Mouse (Mus musculus) kidney, adult 2 months (tissue): ENCODE measurements around the gene Fam184b. TPM values are rescaled to one million over a fixed set of nuclear protein-coding genes. Genes with fewer than 3 reads are reported as not detected.

Experiments
- DNase-seq: peaks from one replicate; pipeline ENCODE4 v3.0.0; 2021
- H3K27ac ChIP-seq: fragments of 200-500 bp; 2 replicates; pipeline ENCODE4 v1.5.1; 2012; ENCODE audit warnings: low read depth, low read length, control low read depth, inconsistent platforms; ENCODE audit not compliant: insufficient read depth
- H3K27me3 ChIP-seq: fragments of 200-500 bp; replicated peaks from 2 replicates; pipeline ENCODE4 v1.6.1; 2012; ENCODE audit warnings: mild to moderate bottlenecking, moderate library complexity, low read length, inconsistent platforms; ENCODE audit not compliant: control insufficient read depth, insufficient read depth
- H3K36me3 ChIP-seq: fragments of 200-500 bp; 2 replicates; pipeline ENCODE4 v1.6.1; 2012; ENCODE audit warnings: mild to moderate bottlenecking, moderate library complexity, low read length, inconsistent platforms; ENCODE audit not compliant: control insufficient read depth, insufficient read depth
- H3K4me1 ChIP-seq: fragments of 200-500 bp; 2 replicates; pipeline ENCODE4 v1.6.1; 2011; ENCODE audit warnings: low read length; ENCODE audit not compliant: control insufficient read depth, insufficient read depth
- H3K4me3 ChIP-seq: fragments of 200-500 bp; 2 replicates; pipeline ENCODE4 v1.5.1; 2011; ENCODE audit warnings: mild to moderate bottlenecking, low read depth, low read length, control low read depth; ENCODE audit not compliant: insufficient read depth
- CTCF ChIP-seq: fragments of 200-500 bp; conservative IDR thresholded peaks from 2 replicates; pipeline ENCODE4 v1.5.1; 2011; ENCODE audit warnings: low read depth, mild to moderate bottlenecking, control low read depth, low read length, moderate library complexity, mixed read lengths; ENCODE audit not compliant: insufficient read depth, insufficient read length
- POLR2A ChIP-seq: fragments of 200-500 bp; IDR thresholded peaks from one replicate; pipeline ENCODE4 v1.6.1; 2011; ENCODE audit warnings: low read depth, low read length, control low read depth
- WGBS: fragments of 180-500 bp; shearing (Covaris S2); methylation state at CpG from one replicate; pipeline ENCODE4 v1.1.7; 2018; 5-methylcytosine and 5-hydroxymethylcytosine counted together
- polyA plus RNA-seq: library from polyadenylated mRNA; depleted of rRNA; stranded (reverse); fragments of >200 nt; gene quantifications from 2 replicates; pipeline ENCODE4 v1.2.3, GENCODE M21; 2012; rRNA removed

Fam184b gene
- polyA plus RNA-seq = 0.11 and 0.14 TPM in 2 replicates

- peak; percentile 51 for DNase-seq
- under 1% methylated on average over 48 of the region's 48 CpGs for WGBS
- Histone ChIP-seq H3K36me3 (no peaks in the 10 kb centered on the region), H3K4me3 (peak within 1 kb of the TSS; percentile 56), H3K27ac (no peak within 1 kb of the TSS), H3K27me3 (no peaks in the 10 kb centered on the region), H3K4me1 (no peaks in the 10 kb centered on the region)
- TF ChIP-seq CTCF = no peak
- no peak for TF ChIP-seq POLR2A
These were observed at the start of gene Fam184b for GRCm38 (mm10) chr5:45638806-45639714. TSS of gene Fam184b (minus strand) at chr5:45639614.

DNA sequence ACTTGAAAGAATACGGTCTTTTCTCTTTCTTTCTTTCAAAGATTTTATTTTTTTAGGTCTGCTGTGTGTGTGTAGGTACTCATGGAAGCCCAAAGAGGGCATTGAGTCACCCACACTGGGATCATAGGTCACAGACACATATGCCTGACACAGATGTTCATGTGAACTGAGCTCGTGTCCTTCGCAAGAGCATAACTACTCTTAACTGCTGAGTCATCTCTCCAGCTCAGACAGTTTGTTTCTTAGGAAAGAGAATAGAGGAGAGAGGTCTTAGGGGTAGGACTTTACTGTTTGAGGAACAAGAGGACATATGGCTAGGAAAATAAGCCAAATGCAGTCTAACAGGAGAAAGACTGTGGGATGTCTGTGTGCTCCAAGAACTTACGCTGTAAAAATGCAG lies 49.7 kb upstream of the Fam184b start:
- DNase-seq = no peak
- Histone ChIP-seq H3K27me3 (no peaks in the 10 kb centered on the region), H3K4me3 (no peak overlapping the region), H3K36me3 (no peaks in the 10 kb centered on the region), H3K4me1 (no peaks in the 10 kb centered on the region), H3K27ac (no peak overlapping the region)
- TF ChIP-seq POLR2A = no peak
- TF ChIP-seq CTCF = no peak
- WGBS = 82% methylated on average over 4 of the region's 4 CpGs

GRCm38 (mm10) chr5:45686223-45686622 lies 46.8 kb upstream of the Fam184b start:
- 95% methylated on average over 3 of the region's 3 CpGs for WGBS
- TF ChIP-seq POLR2A (no peak), CTCF (no peak)

DNA sequence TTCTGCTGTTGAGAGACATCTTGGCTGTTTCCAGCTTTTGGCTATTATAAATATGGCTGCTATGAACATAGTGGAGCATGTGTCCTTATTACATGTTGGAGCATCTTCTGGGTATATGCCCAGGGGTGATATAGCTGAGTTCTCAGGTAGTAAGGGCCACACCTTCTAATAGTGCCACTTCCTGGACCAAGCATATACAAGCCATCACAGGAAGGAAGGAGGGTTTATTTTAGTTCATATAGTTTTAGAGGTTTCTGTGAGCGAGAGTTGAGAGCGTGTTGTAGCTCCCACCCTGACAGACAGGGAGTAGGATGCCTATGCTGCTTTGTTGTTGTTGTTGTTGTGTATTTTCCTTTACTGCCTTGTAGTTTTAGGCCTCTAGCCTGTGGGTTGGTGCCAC lies 45.8 kb upstream of the Fam184b start:
- WGBS = 94% methylated on average over 2 of the region's 2 CpGs
- Histone ChIP-seq H3K27ac (no peak overlapping the region), H3K27me3 (no peaks in the 10 kb centered on the region), H3K4me1 (no peaks in the 10 kb centered on the region), H3K4me3 (no peak overlapping the region), H3K36me3 (no peaks in the 10 kb centered on the region)
- no peak for DNase-seq
- TF ChIP-seq CTCF = no peak
- TF ChIP-seq POLR2A = no peak

More at GRCm38 (mm10) chr5:45686223-45686622, 46.8 kb upstream of the Fam184b start:
- H3K27me3 ChIP-seq = no peaks in the 10 kb centered on the region
- H3K4me3 ChIP-seq = no peak overlapping the region
- H3K27ac ChIP-seq = no peak overlapping the region
- H3K4me1 ChIP-seq = no peaks in the 10 kb centered on the region
- no peaks in the 10 kb centered on the region for H3K36me3 ChIP-seq
- DNase-seq = no peak

DNA sequence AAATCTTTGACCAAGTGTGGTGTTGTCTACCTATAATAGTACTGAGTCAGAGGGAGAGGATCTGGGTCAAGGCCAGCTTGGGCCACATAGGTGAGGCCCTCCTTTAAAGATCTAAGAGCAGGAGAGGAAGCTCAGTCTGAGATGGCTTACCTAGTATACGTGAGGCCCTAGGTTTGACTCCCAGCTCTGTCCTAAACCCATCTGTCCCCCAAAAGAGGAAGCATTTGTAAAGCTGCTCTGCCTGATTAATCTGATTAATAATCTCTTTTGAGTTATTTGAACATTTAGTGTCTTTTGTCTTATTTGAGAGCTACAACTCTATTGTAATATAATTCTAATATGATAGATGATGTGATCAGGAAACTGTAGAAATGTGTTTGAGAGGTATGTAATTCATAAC lies 44.0 kb upstream of the Fam184b start:
- H3K4me1 ChIP-seq = no peaks in the 10 kb centered on the region
- no peak for TF ChIP-seq POLR2A
- TF ChIP-seq CTCF = no peak
- no peaks in the 10 kb centered on the region for H3K36me3 ChIP-seq
- H3K27me3 ChIP-seq = no peaks in the 10 kb centered on the region
- H3K27ac ChIP-seq = no peak overlapping the region
- WGBS = 92% methylated on average over 1 of the region's 1 CpGs
- no peak overlapping the region for H3K4me3 ChIP-seq
- DNase-seq = no peak

DNA sequence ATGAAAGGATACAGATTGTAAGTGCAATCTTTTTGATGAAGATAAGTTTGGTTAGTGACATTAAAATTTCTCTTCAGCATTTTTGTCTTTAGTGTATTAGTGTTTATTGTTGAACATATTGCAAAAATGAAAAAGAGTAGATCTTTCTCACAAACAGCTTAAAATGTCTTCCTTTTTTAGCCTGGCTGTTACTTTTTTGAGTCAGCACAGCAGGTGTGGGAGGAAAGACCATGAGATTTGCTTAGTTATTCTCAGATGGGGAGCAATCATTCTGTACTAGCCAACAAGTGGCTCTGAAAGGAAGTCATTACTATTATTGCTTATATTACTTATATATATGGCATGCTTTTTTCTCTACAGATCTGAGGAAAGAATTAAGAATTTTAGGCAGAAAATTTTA lies 40.5 kb upstream of the Fam184b start:
- Histone ChIP-seq H3K4me3 (no peak overlapping the region), H3K4me1 (no peaks in the 10 kb centered on the region), H3K27me3 (no peaks in the 10 kb centered on the region), H3K36me3 (no peaks in the 10 kb centered on the region), H3K27ac (no peak overlapping the region)
- TF ChIP-seq POLR2A (no peak), CTCF (no peak)
- DNase-seq = no peak

- 74% methylated on average over 4 of the region's 4 CpGs for WGBS
These were observed 38.2 kb upstream of the Fam184b start for GRCm38 (mm10) chr5:45677639-45678038.

GRCm38 (mm10) chr5:45675032-45675431 lies 35.6 kb upstream of the Fam184b start:
- TF ChIP-seq CTCF (no peak), POLR2A (no peak)
- Histone ChIP-seq H3K4me3 (no peak overlapping the region), H3K27ac (no peak overlapping the region), H3K4me1 (no peaks in the 10 kb centered on the region), H3K27me3 (no peaks in the 10 kb centered on the region), H3K36me3 (no peaks in the 10 kb centered on the region)
- 93% methylated on average over 1 of the region's 1 CpGs for WGBS
- DNase-seq = no peak

More at GRCm38 (mm10) chr5:45677639-45678038, 38.2 kb upstream of the Fam184b start:
- no peak for DNase-seq
- Histone ChIP-seq H3K4me1 (no peaks in the 10 kb centered on the region), H3K36me3 (no peaks in the 10 kb centered on the region), H3K4me3 (no peak overlapping the region), H3K27me3 (no peaks in the 10 kb centered on the region), H3K27ac (no peak overlapping the region)
- TF ChIP-seq POLR2A (no peak), CTCF (no peak)
